ENCODE assay signal across 19 mouse cellular contexts in genomic region chr13:45827046-45827596, GRCm38 (mm10).
A peak's percentile ranks its signal among the peaks of the same experiment; 100 is the strongest.
DNase-seq lines count a peak whose midpoint lies in the region; ATAC-seq and TF ChIP-seq lines count a peak whose summit lies in the region.
"Had no signal": no experiment of that assay in that cellular context is flagged by ENCODE, and none has a peak within 500 bp of the region (broad histone marks: within the 10 kb centered on the region; RNA-seq: fewer than 3 reads in every experiment).

No protein-coding gene starts in this region.

- no peak overlapping the region for H3K9ac ChIP-seq in lung, embryonic 15.5 days
- no peak overlapping the region for H3K9ac ChIP-seq in CH12.LX (ENCODE audit: insufficient read depth, low read depth)
- H3K9ac ChIP-seq: forebrain, embryonic 12.5 days; hindbrain, embryonic 15.5 days; limb, embryonic 15.5 days; liver, embryonic 14.5 days; lung, embryonic 14.5 days had no signal

- in situ Hi-C loops in CH12.LX (cut with MboI; ENCODE audit: low pct_ligation_motif_present, low pct_unique_long_range_greater_than_20kb, low sequenced_read_pairs) = no loop called here

- TF ChIP-seq RAD21 in CH12.LX (IDR thresholded peaks at IDR 0.05; ENCODE audit: low read depth, low read length) = no peak

- DNase-seq in heart, adult 11 months = peak; percentile 87
- DNase-seq in heart, postnatal 25 days (ENCODE audit: low spot score) = no peak
- no peak for DNase-seq in lung, postnatal 14 days
- no peak for DNase-seq in CH12.LX (ENCODE audit: extremely low read depth)
- no peak for DNase-seq in testis, postnatal 10 days (ENCODE audit: low spot score)
- DNase-seq: B cell, adult 2 months; gastrocnemius, postnatal 36 days; kidney, adult 8-10 months; layer of hippocampus, adult 9-11 months; spleen, adult 18-20 months; thymus, postnatal 14 days had no signal

- dilution Hi-C loops in CH12.LX (cut with MboI; ENCODE audit: extremely low pct_ligation_motif_present, extremely low pct_unique_long_range_greater_than_20kb, low sequenced_read_pairs) = no loop called here

- no peak for TF ChIP-seq CTCF in CH12.LX (conservative IDR thresholded peaks at IDR 0.05 in 1 of 2, IDR thresholded peaks at IDR 0.05 in 1 of 2; ENCODE audit: low read depth in 2 of 2, low read length in 2 of 2)

- intact Hi-C loops in heart, postnatal 25 days (cut with DNase I) = no loop called here

- no peak overlapping the region for H3K4me3 ChIP-seq in lung, embryonic 15.5 days
- H3K4me3 ChIP-seq in CH12.LX (replicated peaks in 1 of 3; ENCODE audit: low read depth in 2 of 3, low read length in 2 of 3, poor library complexity in 1 of 3) = no peak overlapping the region
- H3K4me3 ChIP-seq in brown adipose tissue, adult 24 weeks (ENCODE audit: insufficient read depth, low read depth, low read length) = no peak overlapping the region
- H3K4me3 ChIP-seq: forebrain, embryonic 12.5 days; heart, embryonic 10.5 days; hindbrain, embryonic 15.5 days; limb, embryonic 15.5 days had no signal

- no peak overlapping the region for H3K4me2 ChIP-seq in lung, embryonic 15.5 days
- H3K4me2 ChIP-seq in CH12.LX (ENCODE audit: insufficient read depth, low read depth, poor library complexity, severe bottlenecking) = peak overlapping the region; percentile 42; the same call in 1 of the 2 replicates
- H3K4me2 ChIP-seq: forebrain, embryonic 12.5 days; hindbrain, embryonic 15.5 days; limb, embryonic 15.5 days; lung, embryonic 14.5 days had no signal

- peaks cover 28% of the 10 kb centered on the region for H3K79me2 ChIP-seq in CH12.LX (replicated peaks; ENCODE audit: control insufficient read depth, extremely low read depth, insufficient read depth, poor library complexity, severe bottlenecking)

- no peak for TF ChIP-seq EP300 in CH12.LX (IDR thresholded peaks at IDR 0.05; ENCODE audit: low read length)

- peak overlapping the region; percentile 29; the same call in 1 of the 2 replicates for H3K27ac ChIP-seq in lung, embryonic 15.5 days
- H3K27ac ChIP-seq in CH12.LX (ENCODE audit: insufficient read depth, low read depth) = peak overlapping the region; percentile 60
- peak overlapping the region; percentile 21; the same call in 1 of the 2 replicates for H3K27ac ChIP-seq in brown adipose tissue, adult 24 weeks (replicated peaks; ENCODE audit: low read depth, low read length)
- H3K27ac ChIP-seq: forebrain, embryonic 12.5 days; heart, embryonic 10.5 days; hindbrain, embryonic 15.5 days; limb, embryonic 15.5 days; liver, embryonic 14.5 days had no signal

- H3K36me3 ChIP-seq in lung, embryonic 15.5 days = 0 out of 2 replicates have a peak, but pooled peaks cover 2% of the 10 kb centered on the region
- peaks cover 24 to 63% of the 10 kb centered on the region in 2 experiments for H3K36me3 ChIP-seq in CH12.LX (replicated peaks in 1 of 2; ENCODE audit: control insufficient read depth in 1 of 2, insufficient read depth in 1 of 2, low read length in 1 of 2)
- H3K36me3 ChIP-seq: forebrain, embryonic 12.5 days; hindbrain, embryonic 15.5 days; limb, embryonic 15.5 days had no signal

- no peak for TF ChIP-seq POLR2A in CH12.LX (IDR thresholded peaks at IDR 0.05; ENCODE audit: low read depth, low read length)

- H3K9me3 ChIP-seq in lung, embryonic 15.5 days = no peaks in the 10 kb centered on the region
- H3K9me3 ChIP-seq in CH12.LX (replicated peaks; ENCODE audit: low read length) = peaks cover 9% of the 10 kb centered on the region
- H3K9me3 ChIP-seq: heart, embryonic 10.5 days; hindbrain, embryonic 15.5 days; limb, embryonic 15.5 days had no signal

- H3K4me1 ChIP-seq in lung, embryonic 15.5 days = peaks cover 19% of the 10 kb centered on the region
- H3K4me1 ChIP-seq in CH12.LX (ENCODE audit: control insufficient read depth in 1 of 2, insufficient read depth in 2 of 2) = peaks cover 30 to 53% of the 10 kb centered on the region in 2 experiments
- peaks cover 22% of the 10 kb centered on the region for H3K4me1 ChIP-seq in brown adipose tissue, adult 24 weeks (ENCODE audit: control insufficient read depth, insufficient read depth, insufficient read length, low read length)
- H3K4me1 ChIP-seq: heart, embryonic 10.5 days had no signal

- no peak for ATAC-seq in lung, embryonic 15.5 days (ENCODE audit: borderline replicate concordance, extremely low read depth, low FRiP score, low TSS enrichment)

- 70% methylated on average over 8 of the region's 8 CpGs for WGBS in lung, embryonic 15.5 days

- no peaks in the 10 kb centered on the region for H3K27me3 ChIP-seq in lung, embryonic 15.5 days
- H3K27me3 ChIP-seq in CH12.LX (replicated peaks) = no peaks in the 10 kb centered on the region
- H3K27me3 ChIP-seq: forebrain, embryonic 12.5 days; hindbrain, embryonic 15.5 days; limb, embryonic 15.5 days had no signal

TF ChIP-seq in CH12.LX, 34 proteins besides CTCF, POLR2A, EP300 and RAD21:
- TF ChIP-seq UBTF (IDR thresholded peaks at IDR 0.05; ENCODE audit: low read depth, low read length) = no peak
- TF ChIP-seq ZNF384 (IDR thresholded peaks at IDR 0.05; ENCODE audit: low read depth, low read length) = peak; percentile 39; the same call in 1 of the 2 replicates
- peak; percentile 30; the same call in 1 of the 2 replicates for TF ChIP-seq JUN (IDR thresholded peaks at IDR 0.05; ENCODE audit: insufficient read depth, low read depth, low read length)
